Mouse (Mus musculus) limb, embryonic 12.5 days (tissue): Measurements from ENCODE around the gene Ms4a10. TPM values are rescaled to one million over a fixed set of nuclear protein-coding genes. Genes with fewer than 3 reads are reported as not detected.

Source experiments
- ATAC-seq: fragments of 200-750 bp; cut with Nextera tagmentation; 2 replicates; pipeline ENCODE4 v1.8.0; 2017; ENCODE audit warnings: low read depth, moderate TSS enrichment; ENCODE audit not compliant: insufficient number of reproducible peaks, insufficient read depth, low FRiP score, low TSS enrichment
- H3K27ac ChIP-seq: fragments of 300-500 bp; sonication (generic); 2 replicates; pipeline ENCODE4 v1.5.1; 2016; ENCODE audit warnings: mild to moderate bottlenecking, moderate library complexity
- H3K27me3 ChIP-seq: fragments of 300-500 bp; sonication (generic); 2 replicates; pipeline ENCODE4 v1.6.1; 2016; ENCODE audit warnings: mild to moderate bottlenecking, moderate library complexity
- H3K36me3 ChIP-seq: fragments of 300-500 bp; sonication (generic); 2 replicates; pipeline ENCODE4 v1.6.1; 2016; ENCODE audit warnings: mild to moderate bottlenecking, moderate library complexity
- H3K4me1 ChIP-seq: fragments of 300-500 bp; sonication (generic); replicated peaks from 2 replicates; pipeline ENCODE4 v1.6.1; 2016
- H3K4me2 ChIP-seq: fragments of 300-500 bp; sonication (generic); 2 replicates; pipeline ENCODE4 v1.6.1; 2016; ENCODE audit warnings: mild to moderate bottlenecking, moderate library complexity
- H3K4me3 ChIP-seq: fragments of 300-500 bp; sonication (generic); replicated peaks from 2 replicates; pipeline ENCODE4 v1.5.1; 2016; ENCODE audit warnings: mild to moderate bottlenecking
- H3K9ac ChIP-seq: fragments of 300-500 bp; sonication (generic); replicated peaks from 2 replicates; pipeline ENCODE4 v1.6.1; 2016; ENCODE audit warnings: mild to moderate bottlenecking, moderate library complexity
- H3K9me3 ChIP-seq: fragments of 300-500 bp; sonication (generic); 2 replicates; pipeline ENCODE4 v1.6.1; 2016; ENCODE audit warnings: mild to moderate bottlenecking, moderate library complexity
- WGBS: fragments of 180-500 bp; shearing (Covaris S2); methylation state at CpG from one replicate; pipeline ENCODE4 v1.1.7; 2016; 5-methylcytosine and 5-hydroxymethylcytosine counted together
- polyA plus RNA-seq: library from polyadenylated mRNA; unstranded; fragments of >200 nt; fragmentation: Nextera tagmentation; extraction: Ambion mirVana; gene quantifications from 2 replicates; pipeline ENCODE4 v1.2.1, GENCODE M21; 2016

Gene Ms4a10
- polyA plus RNA-seq, 1 experiment from 2014 or later, result not detected

GRCm38 (mm10) chr19:10938771-10939170 lies 35.7 kb downstream of the Ms4a10 start:
- H3K4me1 ChIP-seq, result peaks cover 12% of the 10 kb centered on the region; the same call in 1 of the 2 replicates

GRCm38 (mm10) chr19:10937110-10937563 lies 37.3 kb downstream of the Ms4a10 start, which contains the start of gene Ptgdr2:
Ptgdr2 (plus strand) TSS chr19:10937160.
- no peak within 1 kb of the TSS for H3K27ac ChIP-seq
- 40% methylated on average over 5 of the region's 5 CpGs for WGBS

More at GRCm38 (mm10) chr19:10938771-10939170, 35.7 kb downstream of the Ms4a10 start:
- Histone ChIP-seq H3K9ac (no peak overlapping the region), H3K9me3 (no peaks in the 10 kb centered on the region), H3K4me2 (no peak overlapping the region), H3K27ac (no peak overlapping the region), H3K27me3 (no peaks in the 10 kb centered on the region), H3K36me3 (peaks cover 20% of the 10 kb centered on the region), H3K4me3 (no peak overlapping the region)
- 39% methylated on average over 3 of the region's 3 CpGs for WGBS
- ATAC-seq, result no peak

GRCm38 (mm10) chr19:10936077-10936476 lies 38.4 kb downstream of the Ms4a10 start:
- Histone ChIP-seq H3K4me1 (peaks cover 8% of the 10 kb centered on the region; the same call in 1 of the 2 replicates), H3K4me2 (no peak overlapping the region), H3K9me3 (no peaks in the 10 kb centered on the region), H3K27ac (no peak overlapping the region), H3K27me3 (no peaks in the 10 kb centered on the region), H3K9ac (no peak overlapping the region), H3K36me3 (no peaks in the 10 kb centered on the region), H3K4me3 (no peak overlapping the region)
- WGBS, result 88% methylated on average over 5 of the region's 5 CpGs
- ATAC-seq, result no peak

More at GRCm38 (mm10) chr19:10937110-10937563, 37.3 kb downstream of the Ms4a10 start, which contains the start of gene Ptgdr2:
- no peak within 1 kb of the TSS for H3K4me2 ChIP-seq
- peaks cover 12% of the 10 kb centered on the region; the same call in 1 of the 2 replicates for H3K4me1 ChIP-seq
- H3K4me3 ChIP-seq, result no peak within 1 kb of the TSS
- no peaks in the 10 kb centered on the region for H3K9me3 ChIP-seq
- ATAC-seq, result no peak
- no peaks in the 10 kb centered on the region for H3K27me3 ChIP-seq
- H3K36me3 ChIP-seq, result peaks cover 3% of the 10 kb centered on the region
- no peak within 1 kb of the TSS for H3K9ac ChIP-seq

- 66% methylated on average over 5 of the region's 5 CpGs for WGBS
These were observed 39.4 kb downstream of the Ms4a10 start for GRCm38 (mm10) chr19:10935029-10935428.

GRCm38 (mm10) chr19:10930641-10931040 lies 43.8 kb downstream of the Ms4a10 start:
- H3K4me1 ChIP-seq, result peaks cover 15% of the 10 kb centered on the region; the same call in 1 of the 2 replicates
- no peak for ATAC-seq
- no peak overlapping the region for H3K27ac ChIP-seq
- H3K4me3 ChIP-seq, result no peak overlapping the region
- H3K9ac ChIP-seq, result no peak overlapping the region
- H3K27me3 ChIP-seq, result no peaks in the 10 kb centered on the region
- WGBS, result 91% methylated on average over 2 of the region's 2 CpGs
- no peak overlapping the region for H3K4me2 ChIP-seq
- H3K9me3 ChIP-seq, result no peaks in the 10 kb centered on the region
- H3K36me3 ChIP-seq, result no peaks in the 10 kb centered on the region

More at GRCm38 (mm10) chr19:10935029-10935428, 39.4 kb downstream of the Ms4a10 start:
- no peaks in the 10 kb centered on the region for H3K27me3 ChIP-seq
- H3K9ac ChIP-seq, result no peak overlapping the region
- no peak overlapping the region for H3K4me2 ChIP-seq
- no peak overlapping the region for H3K27ac ChIP-seq
- ATAC-seq, result no peak
- no peaks in the 10 kb centered on the region for H3K36me3 ChIP-seq
- no peaks in the 10 kb centered on the region for H3K9me3 ChIP-seq
- peaks cover under 1% of the 10 kb centered on the region; the same call in 1 of the 2 replicates for H3K4me1 ChIP-seq
- no peak overlapping the region for H3K4me3 ChIP-seq

- no peaks in the 10 kb centered on the region for H3K27me3 ChIP-seq
- H3K27ac ChIP-seq, result peak overlapping the region; percentile 70; the same call in 1 of the 2 replicates
- no peaks in the 10 kb centered on the region for H3K9me3 ChIP-seq
- ATAC-seq, result no peak
- no peak overlapping the region for H3K4me3 ChIP-seq
- 43% methylated on average over 4 of the region's 4 CpGs for WGBS
- peaks cover 18% of the 10 kb centered on the region; the same call in 1 of the 2 replicates for H3K4me1 ChIP-seq
- H3K9ac ChIP-seq, result no peak overlapping the region
- H3K4me2 ChIP-seq, result no peak overlapping the region
- H3K36me3 ChIP-seq, result no peaks in the 10 kb centered on the region
These were observed 47.8 kb downstream of the Ms4a10 start for GRCm38 (mm10) chr19:10926666-10927065.

GRCm38 (mm10) chr19:10926123-10926621 lies 48.3 kb downstream of the Ms4a10 start:
- no peak overlapping the region for H3K4me2 ChIP-seq
- H3K9me3 ChIP-seq, result no peaks in the 10 kb centered on the region
- peaks cover 18% of the 10 kb centered on the region; the same call in 1 of the 2 replicates for H3K4me1 ChIP-seq
- H3K27ac ChIP-seq, result peak overlapping the region; percentile 70; the same call in 1 of the 2 replicates
- 0 out of 2 replicates have a peak, but pooled peaks have one; percentile 43 for ATAC-seq
- H3K27me3 ChIP-seq, result no peaks in the 10 kb centered on the region
- WGBS, result 27% methylated on average over 6 of the region's 6 CpGs
- no peak overlapping the region for H3K9ac ChIP-seq
- no peaks in the 10 kb centered on the region for H3K36me3 ChIP-seq
- no peak overlapping the region for H3K4me3 ChIP-seq

GRCm38 (mm10) chr19:10924220-10924619 lies 50.2 kb downstream of the Ms4a10 start:
- H3K4me3 ChIP-seq, result no peak overlapping the region
- H3K27me3 ChIP-seq, result peaks cover 7% of the 10 kb centered on the region
- no peak overlapping the region for H3K27ac ChIP-seq
- H3K36me3 ChIP-seq, result no peaks in the 10 kb centered on the region
- WGBS, result 41% methylated on average over 4 of the region's 4 CpGs
- no peaks in the 10 kb centered on the region for H3K9me3 ChIP-seq
- H3K4me1 ChIP-seq, result peaks cover 18% of the 10 kb centered on the region; the same call in 1 of the 2 replicates
- no peak overlapping the region for H3K9ac ChIP-seq
- no peak overlapping the region for H3K4me2 ChIP-seq
- ATAC-seq, result no peak

- H3K4me2 ChIP-seq, result no peak overlapping the region
- H3K27ac ChIP-seq, result no peak overlapping the region
- peaks cover 7% of the 10 kb centered on the region for H3K27me3 ChIP-seq
- 70% methylated on average over 3 of the region's 3 CpGs for WGBS
- no peaks in the 10 kb centered on the region for H3K36me3 ChIP-seq
- H3K9ac ChIP-seq, result no peak overlapping the region
- H3K4me3 ChIP-seq, result no peak overlapping the region
- peaks cover 7% of the 10 kb centered on the region; the same call in 1 of the 2 replicates for H3K4me1 ChIP-seq
- ATAC-seq, result no peak
- no peaks in the 10 kb centered on the region for H3K9me3 ChIP-seq
These were observed 53.4 kb downstream of the Ms4a10 start for GRCm38 (mm10) chr19:10921058-10921457.

GRCm38 (mm10) chr19:10920532-10920931 lies 53.9 kb downstream of the Ms4a10 start, which contains the start of gene Zp1:
Zp1 (minus strand) TSS chr19:10920632.
- H3K27ac ChIP-seq, result no peak within 1 kb of the TSS
- ATAC-seq, result no peak
- no peak within 1 kb of the TSS for H3K4me3 ChIP-seq
- H3K9me3 ChIP-seq, result no peaks in the 10 kb centered on the region
- 68% methylated on average over 2 of the region's 2 CpGs for WGBS
- H3K4me2 ChIP-seq, result no peak within 1 kb of the TSS
- H3K4me1 ChIP-seq, result 0 out of 2 replicates have a peak, but pooled peaks cover 3% of the 10 kb centered on the region
- H3K27me3 ChIP-seq, result peaks cover 7% of the 10 kb centered on the region
- H3K36me3 ChIP-seq, result no peaks in the 10 kb centered on the region
- peak within 1 kb of the TSS; percentile 31; the same call in 1 of the 2 replicates for H3K9ac ChIP-seq

- H3K9ac ChIP-seq, result no peak overlapping the region
- 89% methylated on average over 10 of the region's 10 CpGs for WGBS
- peaks cover 11% of the 10 kb centered on the region for H3K27me3 ChIP-seq
- H3K9me3 ChIP-seq, result no peaks in the 10 kb centered on the region
- H3K27ac ChIP-seq, result no peak overlapping the region
- no peaks in the 10 kb centered on the region for H3K4me1 ChIP-seq
- no peaks in the 10 kb centered on the region for H3K36me3 ChIP-seq
- H3K4me2 ChIP-seq, result no peak overlapping the region
- no peak overlapping the region for H3K4me3 ChIP-seq
- no peak for ATAC-seq
These were observed 56.0 kb downstream of the Ms4a10 start for GRCm38 (mm10) chr19:10918321-10918991.
